Mouse (Mus musculus): ENCODE data around the gene Lbx2. TPM values are rescaled to one million over a fixed set of nuclear protein-coding genes. Genes with fewer than 3 reads are reported as not detected.

The Lbx2 gene
- total RNA-seq (2014; rRNA removed; ENCODE audit: low replicate concordance) (not detected in 2 replicates), polyA plus RNA-seq (2015; fragmentation: Nextera tagmentation; extraction: Ambion mirVana) (0.59 and 0.64 TPM in 2 replicates)

DNA sequence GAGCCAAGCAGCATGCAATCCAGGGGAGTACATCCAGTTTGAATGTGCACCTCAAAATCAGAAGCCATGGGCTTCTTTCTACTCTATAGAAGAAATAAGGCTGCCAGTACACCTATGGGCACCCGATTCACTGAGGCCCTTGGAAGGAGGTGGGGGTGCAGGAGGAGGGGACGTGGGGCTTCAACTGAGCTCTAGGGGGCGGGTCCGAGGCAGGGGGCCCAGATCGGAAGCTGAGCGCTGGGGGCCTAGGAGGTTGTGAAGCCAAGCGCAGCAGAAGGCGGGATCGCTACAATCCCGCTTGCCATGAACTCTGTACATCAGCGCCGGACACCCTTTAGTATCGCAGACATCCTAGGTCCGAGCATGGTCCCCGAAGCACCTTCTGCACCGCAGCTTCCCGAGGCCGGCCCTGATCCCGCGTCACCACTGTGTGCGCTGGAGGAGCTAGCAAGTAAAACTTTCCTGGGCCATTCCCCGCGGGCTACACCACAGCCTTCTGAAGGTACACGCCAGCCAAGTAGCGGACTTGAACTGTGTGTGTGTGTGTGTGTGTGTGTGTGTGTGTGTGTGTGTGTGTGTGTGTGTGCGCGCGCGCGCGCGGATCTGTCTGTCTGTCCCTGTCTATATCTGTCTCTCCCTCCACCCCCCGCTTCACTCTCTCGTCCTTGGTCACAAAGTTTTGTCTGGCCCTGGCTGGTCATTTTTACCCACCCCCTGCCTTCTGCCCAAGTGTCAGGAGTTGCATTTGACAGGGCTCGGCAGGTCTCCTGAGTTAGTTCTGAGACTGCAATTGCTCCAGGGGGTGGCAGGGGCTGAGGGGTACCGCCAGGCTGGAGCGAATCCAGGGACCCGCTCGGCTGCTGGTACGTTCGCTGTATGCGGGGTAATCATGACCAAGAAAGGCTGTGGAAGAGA is at the start of gene Lbx2:
Gene Lbx2, plus strand, starts transcription at position 247 of the 915 bp plus-strand sequence.
- Histone ChIP-seq H3K36me3 (replicated peaks; ENCODE audit: control insufficient read depth, insufficient read depth, low read length) (0 out of 2 replicates have a peak, but pooled peaks cover 12% of the 10 kb centered on the region), H3K27me3 (ENCODE audit: control insufficient read depth, insufficient read depth, low read length) (peaks cover 72% of the 10 kb centered on the region), H3K9me3 (replicated peaks; ENCODE audit: control insufficient read depth, low read length) (no peaks in the 10 kb centered on the region), H3K4me1 (ENCODE audit: control insufficient read depth, insufficient read depth) (0 out of 2 replicates have a peak, but pooled peaks cover 15% of the 10 kb centered on the region), H3K4me3 (ENCODE audit: low read depth, low read length) (peak within 1 kb of the TSS; percentile 39), H3K9ac (replicated peaks; ENCODE audit: low read depth, low read length) (no peak within 1 kb of the TSS), H3K27ac (ENCODE audit: low read depth) (no peak within 1 kb of the TSS), H3K4me2 (ENCODE audit: low read depth, low read length) (peak within 1 kb of the TSS; percentile 56)
- TF ChIP-seq CTCF (IDR thresholded peaks at IDR 0.05; ENCODE audit: low read depth) (no peak), EP300 (IDR thresholded peaks at IDR 0.05; ENCODE audit: low read depth) (no peak)
- DNase-seq (ENCODE audit: low spot score) (no peak), ATAC-seq (ENCODE audit: insufficient read depth, low read depth) (no peak)
- 5% methylated on average over 42 of the region's 42 CpGs for WGBS

DNA sequence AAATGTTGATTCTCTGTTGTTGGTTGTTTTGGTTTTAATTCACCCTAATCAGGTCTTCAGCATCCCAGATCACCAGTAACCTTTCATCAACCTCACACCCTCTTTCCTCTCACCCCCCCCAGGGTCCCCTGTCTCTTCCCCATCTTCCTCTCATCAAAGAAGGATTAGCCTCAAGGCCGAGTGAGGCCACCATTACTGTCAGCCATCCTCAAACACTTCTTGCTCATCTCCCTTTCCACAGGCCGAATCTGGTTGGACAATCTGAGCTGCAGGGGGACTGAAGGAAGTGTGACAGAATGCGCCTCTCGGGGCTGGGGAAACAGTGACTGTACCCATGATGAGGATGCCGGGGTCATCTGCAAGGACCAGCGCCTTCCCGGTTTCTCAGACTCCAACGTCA is 49.0 kb upstream of the Lbx2 start:
- TF ChIP-seq CTCF (IDR thresholded peaks at IDR 0.05; ENCODE audit: low read depth) (no peak), EP300 (IDR thresholded peaks at IDR 0.05; ENCODE audit: low read depth) (no peak)
- Histone ChIP-seq H3K9ac (replicated peaks; ENCODE audit: low read depth, low read length) (no peak overlapping the region), H3K27ac (ENCODE audit: low read depth) (no peak overlapping the region), H3K36me3 (replicated peaks; ENCODE audit: control insufficient read depth, insufficient read depth, low read length) (no peaks in the 10 kb centered on the region), H3K27me3 (ENCODE audit: control insufficient read depth, insufficient read depth, low read length) (peaks cover 6% of the 10 kb centered on the region; the same call in 1 of the 2 replicates), H3K4me2 (ENCODE audit: low read depth, low read length) (no peak overlapping the region), H3K4me1 (ENCODE audit: control insufficient read depth, insufficient read depth) (peaks cover 23% of the 10 kb centered on the region), H3K4me3 (ENCODE audit: low read depth, low read length) (no peak overlapping the region), H3K9me3 (replicated peaks; ENCODE audit: control insufficient read depth, low read length) (no peaks in the 10 kb centered on the region)
- ATAC-seq (ENCODE audit: insufficient read depth, low read depth) (no peak), DNase-seq (ENCODE audit: low spot score) (no peak)
- WGBS = 74% methylated on average over 8 of the region's 8 CpGs

DNA sequence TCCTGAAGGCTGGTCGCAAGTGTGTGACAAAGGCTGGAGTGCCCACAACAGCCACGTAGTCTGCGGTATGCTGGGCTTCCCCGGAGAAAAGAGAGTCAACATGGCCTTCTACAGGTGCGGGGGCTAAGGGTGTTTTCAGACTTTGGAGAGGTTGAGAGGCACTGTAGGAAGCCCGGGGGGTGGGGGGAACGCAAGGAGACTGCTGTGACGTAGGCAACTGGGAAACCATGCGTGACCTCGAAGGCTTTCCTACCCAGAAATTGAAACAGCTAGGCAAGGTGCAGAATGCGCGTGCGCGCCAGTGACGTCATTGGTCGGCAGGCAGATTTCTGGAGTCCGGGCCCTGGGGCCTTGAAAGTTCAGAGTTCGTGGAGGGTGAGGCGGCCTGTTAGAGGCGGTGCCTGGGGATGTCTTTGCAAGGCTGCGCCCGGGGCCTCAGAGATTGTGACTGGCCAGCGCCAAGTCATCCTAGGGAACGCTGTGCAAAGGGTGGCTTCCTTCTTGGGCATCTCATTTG is 47.6 kb upstream of the Lbx2 start:
- 13% methylated on average over 24 of the region's 24 CpGs for WGBS
- Histone ChIP-seq H3K9ac (replicated peaks; ENCODE audit: low read depth, low read length) (no peak overlapping the region), H3K4me1 (ENCODE audit: control insufficient read depth, insufficient read depth) (peaks cover 14% of the 10 kb centered on the region), H3K4me2 (ENCODE audit: low read depth, low read length) (peak overlapping the region; percentile 56), H3K9me3 (replicated peaks; ENCODE audit: control insufficient read depth, low read length) (no peaks in the 10 kb centered on the region), H3K27ac (ENCODE audit: low read depth) (no peak overlapping the region), H3K27me3 (ENCODE audit: control insufficient read depth, insufficient read depth, low read length) (0 out of 2 replicates have a peak, but pooled peaks cover 3% of the 10 kb centered on the region), H3K36me3 (replicated peaks; ENCODE audit: control insufficient read depth, insufficient read depth, low read length) (no peaks in the 10 kb centered on the region), H3K4me3 (ENCODE audit: low read depth, low read length) (peak overlapping the region; percentile 30)
- peak; percentile 69 for DNase-seq (ENCODE audit: low spot score)
- TF ChIP-seq CTCF (IDR thresholded peaks at IDR 0.05; ENCODE audit: low read depth) (no peak), EP300 (IDR thresholded peaks at IDR 0.05; ENCODE audit: low read depth) (no peak)
- ATAC-seq (ENCODE audit: insufficient read depth, low read depth) = peak; percentile 67

DNA sequence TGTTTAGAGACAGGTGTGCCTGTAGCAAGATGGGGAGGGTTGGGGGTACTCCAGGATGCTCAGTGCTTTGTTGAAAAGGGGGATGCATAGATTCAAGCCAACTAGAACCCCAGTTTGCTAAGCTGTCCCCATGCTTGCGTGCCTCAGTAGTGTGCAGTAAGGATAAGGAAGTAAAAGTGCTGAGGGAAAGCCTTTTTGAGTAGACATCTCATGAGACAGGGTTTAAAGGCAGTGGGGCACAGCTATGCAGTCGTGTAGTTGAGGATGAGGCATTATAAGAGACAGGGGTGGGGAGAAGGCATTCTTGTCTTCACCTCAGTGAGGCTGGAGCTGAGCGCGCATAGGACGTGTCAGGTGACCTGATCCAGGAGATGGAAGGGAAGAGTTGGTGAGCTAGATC is 45.6 kb upstream of the Lbx2 start:
- Histone ChIP-seq H3K9ac (replicated peaks; ENCODE audit: low read depth, low read length) (no peak overlapping the region), H3K27me3 (ENCODE audit: control insufficient read depth, insufficient read depth, low read length) (0 out of 2 replicates have a peak, but pooled peaks cover 3% of the 10 kb centered on the region), H3K9me3 (replicated peaks; ENCODE audit: control insufficient read depth, low read length) (no peaks in the 10 kb centered on the region), H3K4me2 (ENCODE audit: low read depth, low read length) (no peak overlapping the region), H3K4me3 (ENCODE audit: low read depth, low read length) (no peak overlapping the region), H3K36me3 (replicated peaks; ENCODE audit: control insufficient read depth, insufficient read depth, low read length) (no peaks in the 10 kb centered on the region), H3K4me1 (ENCODE audit: control insufficient read depth, insufficient read depth) (peaks cover 7% of the 10 kb centered on the region), H3K27ac (ENCODE audit: low read depth) (no peak overlapping the region)
- TF ChIP-seq CTCF (IDR thresholded peaks at IDR 0.05; ENCODE audit: low read depth) (no peak), EP300 (IDR thresholded peaks at IDR 0.05; ENCODE audit: low read depth) (no peak)
- ATAC-seq (ENCODE audit: insufficient read depth, low read depth) (no peak), DNase-seq (ENCODE audit: low spot score) (no peak)
- 79% methylated on average over 5 of the region's 5 CpGs for WGBS

DNA sequence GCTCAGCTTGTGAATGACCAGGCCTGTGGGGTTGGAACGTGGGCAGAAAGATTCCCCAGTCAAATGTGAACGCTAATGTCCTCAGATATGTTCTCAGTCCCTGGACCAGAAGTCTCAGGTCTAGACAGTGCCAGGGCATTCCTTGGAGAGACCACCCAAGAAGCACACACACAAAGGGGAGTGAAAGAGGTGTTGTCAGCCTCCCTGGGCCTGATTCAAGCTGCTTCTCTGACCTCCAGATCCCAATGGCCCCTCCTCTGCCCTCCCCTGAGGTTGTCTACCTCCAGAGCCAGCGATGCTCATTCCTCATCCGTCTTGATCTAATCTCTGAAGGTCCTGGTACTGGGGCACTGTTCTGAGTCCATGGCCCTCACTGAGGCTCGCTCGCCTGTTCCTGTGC is 42.6 kb upstream of the Lbx2 start:
- H3K9ac ChIP-seq (replicated peaks; ENCODE audit: low read depth, low read length) = no peak overlapping the region
- H3K27ac ChIP-seq (ENCODE audit: low read depth) = no peak overlapping the region
- H3K27me3 ChIP-seq (ENCODE audit: control insufficient read depth, insufficient read depth, low read length) = no peaks in the 10 kb centered on the region
- DNase-seq (ENCODE audit: low spot score) (no peak), ATAC-seq (ENCODE audit: insufficient read depth, low read depth) (no peak)
- TF ChIP-seq EP300 (IDR thresholded peaks at IDR 0.05; ENCODE audit: low read depth) = no peak
- no peak for TF ChIP-seq CTCF (IDR thresholded peaks at IDR 0.05; ENCODE audit: low read depth)
- no peaks in the 10 kb centered on the region for H3K36me3 ChIP-seq (replicated peaks; ENCODE audit: control insufficient read depth, insufficient read depth, low read length)
- H3K4me3 ChIP-seq (ENCODE audit: low read depth, low read length) = no peak overlapping the region
- H3K4me1 ChIP-seq (ENCODE audit: control insufficient read depth, insufficient read depth) = peaks cover 4% of the 10 kb centered on the region
- 67% methylated on average over 6 of the region's 6 CpGs for WGBS
- H3K9me3 ChIP-seq (replicated peaks; ENCODE audit: control insufficient read depth, low read length) = no peaks in the 10 kb centered on the region
- H3K4me2 ChIP-seq (ENCODE audit: low read depth, low read length) = no peak overlapping the region

Data from heart, postnatal 0 days (tissue).